Mouse (Mus musculus) spleen, adult 2 months (tissue): ENCODE results near the gene Akap8l.

Experiments
- CTCF ChIP-seq: fragments of 200-500 bp; IDR thresholded peaks from 2 replicates; pipeline ENCODE4 v1.5.1; 2011; ENCODE audit warnings: mild to moderate bottlenecking, inconsistent platforms; ENCODE audit not compliant: insufficient read depth, insufficient read length, insufficient replicate concordance; ENCODE audit errors: extremely low read depth
- POLR2A ChIP-seq: fragments of 200-500 bp; IDR thresholded peaks from 2 replicates; pipeline ENCODE4 v1.6.1; 2011; ENCODE audit warnings: low read depth, low read length, inconsistent platforms

DNA sequence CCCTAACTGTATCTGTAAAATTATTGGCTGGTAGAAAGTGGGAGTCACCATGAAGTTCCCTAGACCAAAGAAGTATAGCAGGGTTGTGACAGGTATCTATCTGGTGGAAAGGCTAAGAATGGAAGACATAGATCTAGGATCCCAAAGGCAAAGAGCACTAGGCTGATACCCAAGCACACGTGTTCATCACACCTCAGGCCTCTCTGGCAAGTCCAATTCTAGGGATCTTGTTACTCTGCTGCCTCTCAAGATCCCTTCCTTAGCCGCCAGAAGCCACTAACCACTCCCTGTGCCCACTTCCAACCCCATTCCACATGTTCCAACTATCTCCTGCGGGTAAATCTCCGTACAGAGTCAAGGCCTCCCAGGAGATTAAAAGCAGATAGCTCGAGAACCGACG, 30.5 kb downstream of the Akap8l start:
- TF ChIP-seq CTCF (no peak), POLR2A (no peak)
